Mouse (Mus musculus) spleen, embryonic (tissue): ENCODE measurements at regions not wholly inside any gene's neighbourhood (a gene's known extent, or its start where the extent isn't known, plus 50 kb on each side); places are given as distances from the start of the nearest gene placed in this dataset.

Experiments
- CTCF ChIA-PET: fragments of 350-600 bp; sonication (Branson Sonifier 250); formaldehyde crosslinking; loops from one replicate; lab custom pipeline; 2022; lab: Charles Lee

GRCm38 (mm10) chr1:80032464-80032863 is 171.5 kb upstream of the Serpine2 start:
- CTCF ChIA-PET, result no interaction called here

- CTCF ChIA-PET, result no interaction called here
Measured at GRCm38 (mm10) chr1:80030635-80031034, 169.7 kb upstream of the Serpine2 start.

GRCm38 (mm10) chr1:80030224-80030623 is 169.2 kb upstream of the Serpine2 start:
- CTCF ChIA-PET, result interaction anchor here (0.6 kb wide), 1 partner anchor 449 kb away, joined by 4 read pairs; no protein-coding TSS in a partner anchor

- CTCF ChIA-PET, result interaction anchor here (0.6 kb wide), 1 partner anchor 779 kb away, joined by 5 read pairs; no protein-coding TSS in a partner anchor
Measured at GRCm38 (mm10) chr1:80025863-80026616, 165.1 kb upstream of the Serpine2 start.

- CTCF ChIA-PET, result no interaction called here
Measured at GRCm38 (mm10) chr1:80023518-80024095, 162.6 kb upstream of the Serpine2 start.

- CTCF ChIA-PET, result no interaction called here
Measured at GRCm38 (mm10) chr1:80021866-80022265, 160.9 kb upstream of the Serpine2 start.

GRCm38 (mm10) chr1:80018391-80019065 is 157.5 kb upstream of the Serpine2 start:
- CTCF ChIA-PET, result no interaction called here

GRCm38 (mm10) chr1:80015474-80015873 is 154.5 kb upstream of the Serpine2 start:
- CTCF ChIA-PET, result no interaction called here

GRCm38 (mm10) chr1:80014586-80014985 is 153.6 kb upstream of the Serpine2 start:
- CTCF ChIA-PET, result no interaction called here

GRCm38 (mm10) chr1:80010724-80011123 is 149.7 kb upstream of the Serpine2 start:
- CTCF ChIA-PET, result no interaction called here

- CTCF ChIA-PET, result interaction anchor here (0.5 kb wide), 1 partner anchor 186 kb away, joined by 3 read pairs; no protein-coding TSS in a partner anchor
Measured at GRCm38 (mm10) chr1:79999081-79999480, 138.1 kb upstream of the Serpine2 start.

- CTCF ChIA-PET, result no interaction called here
Measured at GRCm38 (mm10) chr1:79997911-79998310, 136.9 kb upstream of the Serpine2 start.

- CTCF ChIA-PET, result no interaction called here
Measured at GRCm38 (mm10) chr1:79997456-79997855, 136.5 kb upstream of the Serpine2 start.

GRCm38 (mm10) chr1:79984721-79985120 is 123.7 kb upstream of the Serpine2 start:
- CTCF ChIA-PET, result no interaction called here

- CTCF ChIA-PET, result no interaction called here
Measured at GRCm38 (mm10) chr1:79982678-79983280, 121.8 kb upstream of the Serpine2 start.

GRCm38 (mm10) chr1:79979863-79980262 is 118.9 kb upstream of the Serpine2 start:
- CTCF ChIA-PET, result no interaction called here

- CTCF ChIA-PET, result no interaction called here
Measured at GRCm38 (mm10) chr1:79978156-79978555, 117.2 kb upstream of the Serpine2 start.

GRCm38 (mm10) chr1:79956121-79956520 is 95.1 kb upstream of the Serpine2 start:
- CTCF ChIA-PET, result no interaction called here

- CTCF ChIA-PET, result no interaction called here
Measured at GRCm38 (mm10) chr1:79944231-79944630, 83.3 kb upstream of the Serpine2 start.

- CTCF ChIA-PET, result no interaction called here
Measured at GRCm38 (mm10) chr1:79932435-79932834, 71.5 kb upstream of the Serpine2 start.

- CTCF ChIA-PET, result no interaction called here
Measured at GRCm38 (mm10) chr1:79927740-79928139, 66.8 kb upstream of the Serpine2 start.

GRCm38 (mm10) chr1:79925776-79926175 is 64.8 kb upstream of the Serpine2 start:
- CTCF ChIA-PET, result no interaction called here
